Mouse (Mus musculus): ENCODE measurements around the gene Fcgr2b. TPM values are rescaled to one million over a fixed set of nuclear protein-coding genes. Genes with fewer than 3 reads are reported as not detected.

Gene Fcgr2b
- polyA plus RNA-seq (2016; fragmentation: Nextera tagmentation; extraction: Ambion mirVana): 0.43 and 0.49 TPM in 2 replicates

GRCm38 (mm10) chr1:170976447-170976846 lies at the start of gene Fcgr2b:
TSS of gene Fcgr2b (minus strand) at chr1:170976547.
- H3K4me1 ChIP-seq: no peaks in the 10 kb centered on the region

GRCm38 (mm10) chr1:171019311-171019950 lies 43.1 kb upstream of the Fcgr2b start:
- H3K9ac ChIP-seq: no peak overlapping the region
- no peaks in the 10 kb centered on the region for H3K36me3 ChIP-seq
- H3K27ac ChIP-seq: no peak overlapping the region
- ATAC-seq (ENCODE audit: low FRiP score): no peak
- no peaks in the 10 kb centered on the region for H3K9me3 ChIP-seq (replicated peaks)
- H3K4me2 ChIP-seq (replicated peaks): no peak overlapping the region
- H3K27me3 ChIP-seq: no peaks in the 10 kb centered on the region
- H3K4me1 ChIP-seq: no peaks in the 10 kb centered on the region
- no peak overlapping the region for H3K4me3 ChIP-seq
- 77% methylated on average over 7 of the region's 7 CpGs for WGBS

More at GRCm38 (mm10) chr1:170976447-170976846, at the start of gene Fcgr2b:
- no peak within 1 kb of the TSS for H3K4me3 ChIP-seq
- H3K4me2 ChIP-seq (replicated peaks): no peak within 1 kb of the TSS
- H3K36me3 ChIP-seq: no peaks in the 10 kb centered on the region
- ATAC-seq (ENCODE audit: low FRiP score): no peak
- no peaks in the 10 kb centered on the region for H3K9me3 ChIP-seq (replicated peaks)
- no peaks in the 10 kb centered on the region for H3K27me3 ChIP-seq
- H3K27ac ChIP-seq: no peak within 1 kb of the TSS
- WGBS: 97% methylated on average over 5 of the region's 5 CpGs
- no peak within 1 kb of the TSS for H3K9ac ChIP-seq

GRCm38 (mm10) chr1:171018737-171019136 lies 42.4 kb upstream of the Fcgr2b start, which contains the start of gene Fcgr4:
TSS of gene Fcgr4 (plus strand) at chr1:171018920.
- H3K36me3 ChIP-seq: no peaks in the 10 kb centered on the region
- no peak within 1 kb of the TSS for H3K9ac ChIP-seq
- ATAC-seq (ENCODE audit: low FRiP score): no peak
- no peak within 1 kb of the TSS for H3K27ac ChIP-seq
- no peaks in the 10 kb centered on the region for H3K27me3 ChIP-seq
- whole genome bisulfite sequencing: 79% methylated on average over 2 of the region's 2 CpGs
- H3K4me3 ChIP-seq: no peak within 1 kb of the TSS
- no peak within 1 kb of the TSS for H3K4me2 ChIP-seq (replicated peaks)
- H3K9me3 ChIP-seq (replicated peaks): no peaks in the 10 kb centered on the region
- H3K4me1 ChIP-seq: no peaks in the 10 kb centered on the region

- no peak overlapping the region for H3K27ac ChIP-seq
- no peak overlapping the region for H3K4me3 ChIP-seq
- no peak overlapping the region for H3K4me2 ChIP-seq (replicated peaks)
- H3K27me3 ChIP-seq: no peaks in the 10 kb centered on the region
- H3K9ac ChIP-seq: no peak overlapping the region
- no peaks in the 10 kb centered on the region for H3K4me1 ChIP-seq
- no peaks in the 10 kb centered on the region for H3K9me3 ChIP-seq (replicated peaks)
- no peak for ATAC-seq (ENCODE audit: low FRiP score)
- H3K36me3 ChIP-seq: no peaks in the 10 kb centered on the region
- WGBS: 54% methylated on average over 6 of the region's 6 CpGs
These were observed 41.3 kb upstream of the Fcgr2b start for GRCm38 (mm10) chr1:171017468-171018158.

- Histone ChIP-seq H3K27ac (no peak overlapping the region), H3K4me3 (no peak overlapping the region), H3K4me1 (no peaks in the 10 kb centered on the region), H3K9me3 (replicated peaks) (no peaks in the 10 kb centered on the region), H3K9ac (no peak overlapping the region), H3K27me3 (no peaks in the 10 kb centered on the region), H3K4me2 (replicated peaks) (no peak overlapping the region), H3K36me3 (no peaks in the 10 kb centered on the region)
- ATAC-seq (ENCODE audit: low FRiP score): no peak
- 93% methylated on average over 6 of the region's 6 CpGs for WGBS
These were observed 40.5 kb upstream of the Fcgr2b start for GRCm38 (mm10) chr1:171016676-171017356.

- Histone ChIP-seq H3K27me3 (no peaks in the 10 kb centered on the region), H3K9ac (no peak overlapping the region), H3K4me1 (no peaks in the 10 kb centered on the region), H3K4me3 (no peak overlapping the region), H3K4me2 (replicated peaks) (no peak overlapping the region), H3K27ac (no peak overlapping the region), H3K9me3 (replicated peaks) (no peaks in the 10 kb centered on the region), H3K36me3 (no peaks in the 10 kb centered on the region)
- ATAC-seq (ENCODE audit: low FRiP score): no peak
- 82% methylated on average over 4 of the region's 4 CpGs for WGBS
These were observed 35.4 kb upstream of the Fcgr2b start for GRCm38 (mm10) chr1:171011733-171012132.

- 87% methylated on average over 2 of the region's 2 CpGs for WGBS
- no peak for ATAC-seq (ENCODE audit: low FRiP score)
- no peaks in the 10 kb centered on the region for H3K9me3 ChIP-seq (replicated peaks)
- no peak overlapping the region for H3K4me2 ChIP-seq (replicated peaks)
- H3K27ac ChIP-seq: no peak overlapping the region
- no peaks in the 10 kb centered on the region for H3K36me3 ChIP-seq
- H3K27me3 ChIP-seq: no peaks in the 10 kb centered on the region
- no peak overlapping the region for H3K9ac ChIP-seq
- no peaks in the 10 kb centered on the region for H3K4me1 ChIP-seq
- H3K4me3 ChIP-seq: no peak overlapping the region
These were observed 30.6 kb upstream of the Fcgr2b start for GRCm38 (mm10) chr1:171006905-171007304.

GRCm38 (mm10) chr1:171006335-171006734 lies 30.0 kb upstream of the Fcgr2b start:
- H3K4me3 ChIP-seq: no peak overlapping the region
- no peak for ATAC-seq (ENCODE audit: low FRiP score)
- no peak overlapping the region for H3K4me2 ChIP-seq (replicated peaks)
- no peaks in the 10 kb centered on the region for H3K9me3 ChIP-seq (replicated peaks)
- no peaks in the 10 kb centered on the region; the same call in 1 of the 2 replicates for H3K27me3 ChIP-seq
- WGBS: 92% methylated on average over 4 of the region's 4 CpGs
- no peaks in the 10 kb centered on the region for H3K4me1 ChIP-seq
- H3K9ac ChIP-seq: no peak overlapping the region
- H3K27ac ChIP-seq: no peak overlapping the region
- no peaks in the 10 kb centered on the region for H3K36me3 ChIP-seq

- H3K27me3 ChIP-seq: no peaks in the 10 kb centered on the region; the same call in 1 of the 2 replicates
- H3K4me2 ChIP-seq (replicated peaks): no peak overlapping the region
- no peak overlapping the region for H3K4me3 ChIP-seq
- H3K9ac ChIP-seq: no peak overlapping the region
- no peaks in the 10 kb centered on the region for H3K9me3 ChIP-seq (replicated peaks)
- no peaks in the 10 kb centered on the region for H3K36me3 ChIP-seq
- H3K27ac ChIP-seq: no peak overlapping the region
- no peaks in the 10 kb centered on the region for H3K4me1 ChIP-seq
- no peak for ATAC-seq (ENCODE audit: low FRiP score)
These were observed 29.2 kb upstream of the Fcgr2b start for GRCm38 (mm10) chr1:171005586-171005985.

- Histone ChIP-seq H3K27me3 (no peaks in the 10 kb centered on the region; the same call in 1 of the 2 replicates), H3K9ac (no peak overlapping the region), H3K4me2 (replicated peaks) (no peak overlapping the region), H3K9me3 (replicated peaks) (no peaks in the 10 kb centered on the region), H3K27ac (no peak overlapping the region), H3K4me1 (no peaks in the 10 kb centered on the region), H3K4me3 (no peak overlapping the region), H3K36me3 (no peaks in the 10 kb centered on the region)
- WGBS: 71% methylated on average over 6 of the region's 6 CpGs
- ATAC-seq (ENCODE audit: low FRiP score): no peak
These were observed 28.7 kb upstream of the Fcgr2b start for GRCm38 (mm10) chr1:171005081-171005480.

GRCm38 (mm10) chr1:170999811-171000210 lies 23.5 kb upstream of the Fcgr2b start:
- Histone ChIP-seq H3K4me3 (no peak overlapping the region), H3K27ac (no peak overlapping the region), H3K4me1 (no peaks in the 10 kb centered on the region), H3K27me3 (no peaks in the 10 kb centered on the region; the same call in 1 of the 2 replicates), H3K36me3 (no peaks in the 10 kb centered on the region), H3K9ac (no peak overlapping the region), H3K9me3 (replicated peaks) (no peaks in the 10 kb centered on the region), H3K4me2 (replicated peaks) (no peak overlapping the region)
- no peak for ATAC-seq (ENCODE audit: low FRiP score)

- Histone ChIP-seq H3K27ac (no peak overlapping the region), H3K4me1 (no peaks in the 10 kb centered on the region), H3K9ac (no peak overlapping the region), H3K4me3 (no peak overlapping the region), H3K9me3 (replicated peaks) (no peaks in the 10 kb centered on the region), H3K36me3 (no peaks in the 10 kb centered on the region), H3K27me3 (no peaks in the 10 kb centered on the region; the same call in 1 of the 2 replicates), H3K4me2 (replicated peaks) (peak overlapping the region; percentile 30; the same call in 1 of the 2 replicates)
- 66% methylated on average over 21 of the region's 21 CpGs for WGBS
- no peak for ATAC-seq (ENCODE audit: low FRiP score)
These were observed 21.7 kb upstream of the Fcgr2b start for GRCm38 (mm10) chr1:170997756-170998655.

Measured in hindbrain, embryonic 12.5 days (tissue).